Mouse (Mus musculus) 3T3-L1 (cell line): ENCODE data around the gene Rnaset2b.
"Not testable (repeated sequence)": the region's sequence is repeated elsewhere in the genome, so short reads cannot be mapped to it uniquely, and the experiment has no call there.

Experiments
- DNase-seq: peaks from one replicate; pipeline ENCODE4 v3.0.0-alpha.2; 2015; ENCODE audit warnings: low read depth, low spot score

Rnaset2b gene

DNA sequence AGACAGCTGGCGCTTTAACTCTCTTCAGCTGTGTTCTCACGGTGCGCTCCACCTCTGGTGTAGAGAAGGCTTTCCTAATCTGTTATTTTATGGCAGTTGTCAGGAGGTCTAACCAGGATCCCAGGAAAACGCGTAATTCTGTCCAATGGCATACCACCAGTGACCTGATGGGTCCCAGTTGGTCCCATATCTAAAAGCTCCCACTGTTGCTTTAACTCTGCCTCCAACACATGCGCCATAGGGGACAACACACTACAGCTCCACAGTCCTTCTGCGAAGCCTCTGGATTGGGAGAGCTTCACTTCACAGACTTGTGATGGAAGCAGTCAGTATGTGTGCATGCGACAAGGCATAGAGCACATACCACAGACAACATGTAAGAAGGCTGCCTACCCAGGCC lies 9.7 kb downstream of the Rnaset2b start:
- not testable (repeated sequence) for DNase-seq

- not testable (repeated sequence) for DNase-seq
These were observed 15.7 kb downstream of the Rnaset2b start for GRCm38 (mm10) chr17:6986118-6986517.

GRCm38 (mm10) chr17:6995504-6995903 lies 25.1 kb downstream of the Rnaset2b start:
- DNase-seq: not testable (repeated sequence)

DNA sequence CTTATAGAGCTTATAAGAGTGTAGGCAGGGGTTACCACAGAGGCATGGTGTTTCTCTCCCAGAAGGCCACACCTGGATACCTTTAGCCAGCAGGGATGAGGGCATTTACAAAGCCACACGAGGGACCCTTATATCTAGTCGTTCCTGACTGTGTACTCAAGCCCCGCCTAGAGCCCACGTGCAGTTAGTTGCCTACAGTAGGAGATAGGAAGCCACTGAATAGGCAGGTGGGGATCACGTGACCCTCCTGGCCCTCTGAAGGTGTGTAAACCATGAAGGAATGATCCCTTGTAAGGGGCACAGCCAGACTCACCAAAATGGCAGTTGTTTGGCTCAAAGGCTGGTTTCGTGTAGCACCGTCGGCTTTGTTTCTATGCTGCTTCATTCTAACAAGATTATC lies 26.4 kb downstream of the Rnaset2b start:
- not testable (repeated sequence) for DNase-seq

- not testable (repeated sequence) for DNase-seq
These were observed 27.5 kb downstream of the Rnaset2b start for GRCm38 (mm10) chr17:6997778-6998490.

- DNase-seq: not testable (repeated sequence)
These were observed 31.6 kb downstream of the Rnaset2b start for GRCm38 (mm10) chr17:7001790-7002585.

DNA sequence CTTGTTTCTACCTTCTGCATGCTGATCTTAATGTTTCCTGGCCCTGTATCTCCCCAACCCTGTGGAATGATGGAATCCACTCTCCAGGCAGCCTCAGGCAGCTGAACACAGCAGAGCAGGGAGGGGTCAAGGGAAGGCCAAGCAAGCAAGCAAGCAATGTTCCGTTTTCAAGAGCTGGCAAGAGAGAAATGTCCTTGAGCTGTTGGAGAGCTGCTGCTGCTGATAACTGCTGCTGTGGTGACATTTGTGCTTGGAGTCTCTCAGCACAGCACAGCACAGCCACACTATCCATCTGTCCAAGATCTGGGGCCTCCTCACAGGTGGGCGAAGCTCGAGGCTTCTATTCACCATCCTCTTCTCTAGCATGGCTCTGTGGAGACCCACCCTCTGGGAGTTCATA lies 33.0 kb downstream of the Rnaset2b start:
- DNase-seq: not testable (repeated sequence)

GRCm38 (mm10) chr17:7005646-7006045 lies 35.2 kb downstream of the Rnaset2b start:
- not testable (repeated sequence) for DNase-seq

DNA sequence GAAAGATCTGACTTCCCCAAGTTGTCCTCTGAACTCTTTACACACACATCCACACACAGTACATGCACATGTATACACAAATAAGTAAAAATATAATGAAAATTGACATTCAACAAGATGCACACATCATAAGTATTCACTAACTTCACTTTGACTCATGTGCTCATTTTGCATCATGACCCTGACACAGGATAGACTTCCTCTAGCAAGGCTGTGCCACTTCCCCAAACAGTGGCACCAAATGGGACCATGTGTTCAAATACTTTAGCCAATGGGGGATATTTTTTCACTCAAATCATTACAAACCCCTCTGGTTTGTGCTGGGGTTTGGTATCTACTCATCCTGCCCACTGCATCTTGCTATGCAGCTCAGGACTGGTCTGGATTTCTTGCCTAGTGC lies 38.5 kb downstream of the Rnaset2b start:
- DNase-seq: not testable (repeated sequence)

DNA sequence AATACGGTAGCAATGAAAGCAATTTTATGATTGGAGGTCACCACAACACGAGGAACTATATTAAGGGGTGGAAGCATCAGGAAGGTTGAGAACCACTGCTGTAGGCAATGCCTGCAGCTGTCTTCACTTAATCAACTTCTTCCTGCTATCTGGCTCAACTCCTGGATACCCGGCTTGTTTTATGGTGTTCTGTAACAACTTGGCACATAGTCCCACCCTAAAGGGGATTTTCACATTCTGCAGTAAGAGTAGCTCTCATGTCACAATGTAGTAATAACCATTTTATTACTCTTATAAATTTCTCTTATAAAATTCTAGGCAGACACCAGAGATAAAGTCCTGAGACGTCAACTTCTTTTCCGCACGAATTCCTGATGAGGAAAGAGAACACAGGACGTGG lies 39.0 kb downstream of the Rnaset2b start:
- not testable (repeated sequence) for DNase-seq

- not testable (repeated sequence) for DNase-seq
These were observed 39.5 kb downstream of the Rnaset2b start for GRCm38 (mm10) chr17:7009901-7010300.

GRCm38 (mm10) chr17:7014190-7014589 lies 43.8 kb downstream of the Rnaset2b start:
- DNase-seq: not testable (repeated sequence)

GRCm38 (mm10) chr17:7025257-7025656 lies 54.8 kb downstream of the Rnaset2b start, which contains the start of gene Gm1604a:
TSS of gene Gm1604a (plus strand) at chr17:7025568.
- DNase-seq: not testable (repeated sequence)

DNA sequence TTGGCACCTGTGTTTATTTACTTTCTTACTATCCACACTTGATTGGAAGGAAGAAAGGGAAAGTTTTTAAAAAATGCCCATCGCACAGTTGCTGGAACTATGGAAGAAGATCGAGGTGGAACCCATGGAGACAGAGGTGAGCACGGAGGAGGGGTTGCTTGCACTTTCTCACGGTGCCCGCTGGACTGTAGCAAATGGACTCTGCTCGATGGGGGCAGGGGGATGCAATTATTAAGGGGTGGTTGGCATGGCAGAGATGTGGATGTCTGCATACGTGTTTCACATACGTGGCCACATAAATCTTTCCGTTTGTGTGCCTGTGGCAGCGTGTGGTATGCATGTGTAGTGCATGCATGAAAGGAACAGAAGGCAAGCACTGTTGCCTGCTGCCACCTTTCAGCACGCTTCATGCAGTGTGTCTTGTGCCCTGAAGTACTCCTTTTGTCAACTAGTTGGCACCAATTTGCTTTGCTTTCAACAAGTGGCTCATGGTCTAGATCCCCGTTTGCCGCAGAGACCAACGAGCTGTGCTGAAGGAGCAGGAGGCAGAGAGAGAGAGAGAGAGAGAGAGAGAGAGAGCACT lies 55.4 kb downstream of the Rnaset2b start:
- not testable (repeated sequence) for DNase-seq

GRCm38 (mm10) chr17:7030204-7030603 lies 59.8 kb downstream of the Rnaset2b start:
- not testable (repeated sequence) for DNase-seq

DNA sequence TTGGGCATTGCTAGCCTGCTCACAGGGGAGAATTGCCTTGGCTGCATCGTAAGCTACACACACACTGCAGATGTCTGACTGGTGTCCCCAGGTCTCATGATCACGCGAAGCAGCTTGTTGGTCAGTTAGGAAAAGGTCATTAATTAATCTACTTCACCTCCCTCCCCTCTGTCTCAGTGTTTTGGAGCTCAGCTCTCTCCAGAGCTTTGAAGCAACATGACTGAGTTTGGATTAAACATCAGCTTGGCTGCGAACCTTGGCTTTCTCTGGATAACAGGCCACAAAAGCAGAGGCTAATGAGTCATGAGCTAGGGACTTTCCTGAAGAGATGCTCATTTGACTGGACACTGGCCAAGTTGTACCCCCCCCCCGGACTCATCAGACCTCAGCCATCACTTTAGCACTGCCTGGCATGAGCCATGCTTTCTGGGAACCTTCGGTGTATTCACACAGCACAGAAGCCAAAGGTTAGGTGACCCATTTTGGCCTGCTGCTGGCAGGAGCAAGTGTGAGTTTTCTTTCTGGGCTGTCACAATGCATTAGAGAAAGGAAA lies 60.3 kb downstream of the Rnaset2b start:
- peak; percentile 63 for DNase-seq

GRCm38 (mm10) chr17:7033192-7034166 lies 63.0 kb downstream of the Rnaset2b start:
- DNase-seq: not testable (repeated sequence)
